Mouse (Mus musculus) ES-Bruce4 (cell line): ENCODE data around the gene Mum1.

Experiments
- CTCF ChIP-seq: IDR thresholded peaks from one replicate; pipeline ENCODE4 v1.8.1; 2011; ENCODE audit warnings: low read depth, low read length
- EP300 ChIP-seq: IDR thresholded peaks from 2 replicates; pipeline ENCODE4 v1.6.1; 2011; ENCODE audit warnings: low read depth, low read length; ENCODE audit not compliant: insufficient read depth
- POLR2A ChIP-seq: IDR thresholded peaks from one replicate; pipeline ENCODE4 v1.8.1; 2011; ENCODE audit warnings: low read length; ENCODE audit not compliant: insufficient read depth

DNA sequence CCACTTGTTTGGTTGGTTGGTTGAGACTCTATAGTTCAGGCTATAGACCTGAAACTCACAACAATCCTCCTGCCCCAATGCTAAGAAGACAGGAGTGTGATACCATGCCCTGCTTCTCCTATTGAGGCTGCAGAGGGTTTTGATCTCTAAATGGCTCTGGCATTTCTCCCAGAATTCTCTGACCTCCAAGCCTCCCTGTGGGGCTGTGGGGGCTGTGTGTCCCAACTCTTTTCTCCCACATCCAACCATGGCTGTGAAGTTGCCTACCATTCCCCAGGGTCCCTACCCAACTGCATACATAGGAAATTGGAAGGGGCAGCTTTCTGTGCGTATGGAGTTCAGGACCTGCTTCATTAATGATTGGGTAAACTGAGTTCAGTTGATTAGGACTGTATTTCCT, 30.1 kb upstream of the Mum1 start:
- TF ChIP-seq CTCF, result no peak
- TF ChIP-seq EP300, result no peak
- no peak for TF ChIP-seq POLR2A
